Mouse (Mus musculus): ENCODE data around the gene Abtb2.

The Abtb2 gene

GRCm38 (mm10) chr2:103583316-103583715 is 17.2 kb downstream of the Abtb2 start:
- no peak for ATAC-seq (ENCODE audit: low TSS enrichment)

GRCm38 (mm10) chr2:103584093-103584492 is 18.0 kb downstream of the Abtb2 start:
- ATAC-seq (ENCODE audit: low TSS enrichment) = no peak

- no peak for ATAC-seq (ENCODE audit: low TSS enrichment)
Measured at GRCm38 (mm10) chr2:103586423-103586822, 20.3 kb downstream of the Abtb2 start.

GRCm38 (mm10) chr2:103588776-103589175 is 22.7 kb downstream of the Abtb2 start:
- no peak for ATAC-seq (ENCODE audit: low TSS enrichment)

- ATAC-seq (ENCODE audit: low TSS enrichment) = no peak
Measured at GRCm38 (mm10) chr2:103589400-103589799, 23.3 kb downstream of the Abtb2 start.

- ATAC-seq (ENCODE audit: low TSS enrichment) = no peak
Measured at GRCm38 (mm10) chr2:103590645-103591044, 24.5 kb downstream of the Abtb2 start.

GRCm38 (mm10) chr2:103591742-103592590 is 25.9 kb downstream of the Abtb2 start:
- ATAC-seq (ENCODE audit: low TSS enrichment) = peak; percentile 90

- ATAC-seq (ENCODE audit: low TSS enrichment) = peak; percentile 80
Measured at GRCm38 (mm10) chr2:103592591-103592929, 26.4 kb downstream of the Abtb2 start.

- ATAC-seq (ENCODE audit: low TSS enrichment) = no peak
Measured at GRCm38 (mm10) chr2:103594592-103595011, 28.5 kb downstream of the Abtb2 start.

GRCm38 (mm10) chr2:103595028-103595651 is 29.0 kb downstream of the Abtb2 start:
- ATAC-seq (ENCODE audit: low TSS enrichment) = no peak

- ATAC-seq (ENCODE audit: low TSS enrichment) = no peak
Measured at GRCm38 (mm10) chr2:103599296-103599695, 33.2 kb downstream of the Abtb2 start.

- ATAC-seq (ENCODE audit: low TSS enrichment) = peak; percentile 95
Measured at GRCm38 (mm10) chr2:103600165-103600891, 34.2 kb downstream of the Abtb2 start.

GRCm38 (mm10) chr2:103601126-103601525 is 35.0 kb downstream of the Abtb2 start:
- no peak for ATAC-seq (ENCODE audit: low TSS enrichment)

- ATAC-seq (ENCODE audit: low TSS enrichment) = no peak
Measured at GRCm38 (mm10) chr2:103601531-103601930, 35.4 kb downstream of the Abtb2 start.

- no peak for ATAC-seq (ENCODE audit: low TSS enrichment)
Measured at GRCm38 (mm10) chr2:103603209-103603608, 37.1 kb downstream of the Abtb2 start.

GRCm38 (mm10) chr2:103603869-103604268 is 37.8 kb downstream of the Abtb2 start:
- no peak for ATAC-seq (ENCODE audit: low TSS enrichment)

- ATAC-seq (ENCODE audit: low TSS enrichment) = no peak
Measured at GRCm38 (mm10) chr2:103605805-103606498, 39.8 kb downstream of the Abtb2 start.

GRCm38 (mm10) chr2:103607926-103608325 is 41.8 kb downstream of the Abtb2 start:
- ATAC-seq (ENCODE audit: low TSS enrichment) = no peak

- ATAC-seq (ENCODE audit: low TSS enrichment) = no peak
Measured at GRCm38 (mm10) chr2:103608947-103609346, 42.8 kb downstream of the Abtb2 start.

- ATAC-seq (ENCODE audit: low TSS enrichment) = no peak
Measured at GRCm38 (mm10) chr2:103609499-103609898, 43.4 kb downstream of the Abtb2 start.

- ATAC-seq (ENCODE audit: low TSS enrichment) = peak; percentile 57
Measured at GRCm38 (mm10) chr2:103610831-103611535, 44.9 kb downstream of the Abtb2 start.
